ENCODE assay signal across 27 mouse cellular contexts in genomic region chr5:129282826-129283225, GRCm38 (mm10).
DNase-seq lines count a peak whose midpoint lies in the region; ATAC-seq lines count a peak whose summit lies in the region.
"Had no signal": no experiment of that assay in that cellular context is flagged by ENCODE, and none has a peak within 500 bp of the region (broad histone marks: within the 10 kb centered on the region; RNA-seq: fewer than 3 reads in every experiment).

No protein-coding gene starts in this region.

- H3K36me3 ChIP-seq in hindbrain, embryonic 10.5 days: no peaks in the 10 kb centered on the region
- H3K36me3 ChIP-seq in hindbrain, embryonic 16.5 days (ENCODE audit: control insufficient read depth, insufficient read depth, low read length): no peaks in the 10 kb centered on the region
- no peaks in the 10 kb centered on the region for H3K36me3 ChIP-seq in neural tube, embryonic 15.5 days
- no peaks in the 10 kb centered on the region for H3K36me3 ChIP-seq in hindbrain, embryonic 13.5 days
- no peaks in the 10 kb centered on the region for H3K36me3 ChIP-seq in kidney, embryonic 16.5 days (ENCODE audit: insufficient read depth, low read length)
- H3K36me3 ChIP-seq: heart, embryonic 13.5 days; intestine, embryonic 15.5 days; limb, embryonic 12.5 days; liver, embryonic 15.5 days had no signal

- no peak for DNase-seq in hindbrain, embryonic 10.5 days (ENCODE audit: low spot score)
- DNase-seq in neural tube, embryonic 10.5 days (ENCODE audit: extremely low spot score, low spot score): no peak
- no peak for DNase-seq in embryo, embryonic 10.5 days (ENCODE audit: low spot score)
- DNase-seq in gastrocnemius, postnatal 36 days: no peak
- DNase-seq: adrenal gland, postnatal 25 days; cerebellum, adult 18-20 months; cerebellum, postnatal 10 days; forebrain, postnatal 0 days; heart, postnatal 10 days; kidney, adult 8-10 months; kidney, postnatal 14 days; lung, embryonic 14.5 days; lung, postnatal 14 days; right cerebral cortex, postnatal 25 days; thymus, adult 2 months; thymus, postnatal 36 days had no signal

- no peak overlapping the region for H3K4me3 ChIP-seq in hindbrain, embryonic 10.5 days
- H3K4me3 ChIP-seq in hindbrain, embryonic 16.5 days (ENCODE audit: low read length): no peak overlapping the region
- no peak overlapping the region for H3K4me3 ChIP-seq in neural tube, embryonic 15.5 days (replicated peaks)
- H3K4me3 ChIP-seq in hindbrain, embryonic 13.5 days: no peak overlapping the region
- H3K4me3 ChIP-seq in kidney, embryonic 16.5 days (ENCODE audit: low read length): no peak overlapping the region
- H3K4me3 ChIP-seq: erythroblast, embryonic 14.5 days; heart, embryonic 13.5 days; intestine, embryonic 15.5 days; left cerebral cortex, adult 2 months; limb, embryonic 12.5 days; liver, embryonic 15.5 days had no signal

- H3K27me3 ChIP-seq in hindbrain, embryonic 10.5 days (ENCODE audit: insufficient read depth, poor library complexity, severe bottlenecking): peaks cover 14% of the 10 kb centered on the region; the same call in 1 of the 2 replicates
- H3K27me3 ChIP-seq in hindbrain, embryonic 16.5 days (replicated peaks; ENCODE audit: control insufficient read depth, insufficient read depth, low read length): no peaks in the 10 kb centered on the region
- no peaks in the 10 kb centered on the region for H3K27me3 ChIP-seq in neural tube, embryonic 15.5 days (replicated peaks)
- 0 out of 2 replicates have a peak, but pooled peaks cover 3% of the 10 kb centered on the region for H3K27me3 ChIP-seq in hindbrain, embryonic 13.5 days
- no peaks in the 10 kb centered on the region for H3K27me3 ChIP-seq in kidney, embryonic 16.5 days (ENCODE audit: insufficient read depth, low read length)
- H3K27me3 ChIP-seq: CH12.LX; intestine, embryonic 15.5 days; liver, embryonic 15.5 days had no signal

- 33% methylated on average over 5 of the region's 5 CpGs for WGBS in hindbrain, embryonic 10.5 days
- 14% methylated on average over 5 of the region's 5 CpGs for WGBS in hindbrain, embryonic 16.5 days
- WGBS in neural tube, embryonic 15.5 days: 19% methylated on average over 5 of the region's 5 CpGs
- 21% methylated on average over 5 of the region's 5 CpGs for WGBS in hindbrain, embryonic 13.5 days
- WGBS in kidney, embryonic 16.5 days: 15% methylated on average over 5 of the region's 5 CpGs

- intact Hi-C loops in gastrocnemius, postnatal 36 days (cut with DNase I): no loop called here

- peaks cover 43% of the 10 kb centered on the region for H3K4me1 ChIP-seq in hindbrain, embryonic 10.5 days (replicated peaks)
- peaks cover 8% of the 10 kb centered on the region for H3K4me1 ChIP-seq in hindbrain, embryonic 16.5 days (ENCODE audit: control insufficient read depth, insufficient read depth, low read depth, low read length)
- peaks cover 11% of the 10 kb centered on the region for H3K4me1 ChIP-seq in neural tube, embryonic 15.5 days
- peaks cover 32% of the 10 kb centered on the region for H3K4me1 ChIP-seq in hindbrain, embryonic 13.5 days (replicated peaks)
- H3K4me1 ChIP-seq in kidney, embryonic 16.5 days (ENCODE audit: insufficient read depth, low read length): no peaks in the 10 kb centered on the region
- H3K4me1 ChIP-seq: heart, embryonic 13.5 days; intestine, embryonic 15.5 days; limb, embryonic 12.5 days; liver, embryonic 15.5 days had no signal

- no peaks in the 10 kb centered on the region for H3K9me3 ChIP-seq in hindbrain, embryonic 10.5 days
- H3K9me3 ChIP-seq in hindbrain, embryonic 16.5 days (ENCODE audit: control insufficient read depth, low read length): no peaks in the 10 kb centered on the region
- H3K9me3 ChIP-seq in neural tube, embryonic 15.5 days (replicated peaks): no peaks in the 10 kb centered on the region
- no peaks in the 10 kb centered on the region for H3K9me3 ChIP-seq in hindbrain, embryonic 13.5 days
- no peaks in the 10 kb centered on the region for H3K9me3 ChIP-seq in kidney, embryonic 16.5 days (ENCODE audit: low read length)
- H3K9me3 ChIP-seq: heart, embryonic 13.5 days; intestine, embryonic 15.5 days; limb, embryonic 12.5 days; liver, embryonic 15.5 days had no signal

- peak overlapping the region; percentile 36 for H3K27ac ChIP-seq in hindbrain, embryonic 10.5 days
- no peak overlapping the region for H3K27ac ChIP-seq in hindbrain, embryonic 16.5 days (ENCODE audit: low read depth, low read length)
- H3K27ac ChIP-seq in neural tube, embryonic 15.5 days (replicated peaks): 0 out of 2 replicates have a peak overlapping the region, but pooled peaks have one; percentile 14
- H3K27ac ChIP-seq in hindbrain, embryonic 13.5 days: peak overlapping the region; percentile 79
- H3K27ac ChIP-seq in kidney, embryonic 16.5 days (ENCODE audit: low read length): no peak overlapping the region
- H3K27ac ChIP-seq: heart, embryonic 13.5 days; intestine, embryonic 15.5 days; left cerebral cortex, adult 2 months; limb, embryonic 12.5 days; liver, embryonic 15.5 days had no signal

- H3K4me2 ChIP-seq in hindbrain, embryonic 16.5 days (ENCODE audit: low read length): no peak overlapping the region
- no peak overlapping the region for H3K4me2 ChIP-seq in neural tube, embryonic 15.5 days
- H3K4me2 ChIP-seq in hindbrain, embryonic 13.5 days: no peak overlapping the region
- no peak overlapping the region for H3K4me2 ChIP-seq in kidney, embryonic 16.5 days (replicated peaks; ENCODE audit: low read depth, low read length)
- H3K4me2 ChIP-seq: heart, embryonic 13.5 days; intestine, embryonic 15.5 days; limb, embryonic 12.5 days; liver, embryonic 15.5 days; lung, embryonic 14.5 days had no signal

- H3K9ac ChIP-seq in hindbrain, embryonic 16.5 days (ENCODE audit: low read depth, low read length): no peak overlapping the region
- no peak overlapping the region for H3K9ac ChIP-seq in neural tube, embryonic 15.5 days (replicated peaks)
- H3K9ac ChIP-seq in hindbrain, embryonic 13.5 days: no peak overlapping the region
- no peak overlapping the region for H3K9ac ChIP-seq in kidney, embryonic 16.5 days (replicated peaks; ENCODE audit: low read length)
- H3K9ac ChIP-seq: forebrain, postnatal 0 days; heart, embryonic 13.5 days; intestine, embryonic 15.5 days; limb, embryonic 12.5 days; liver, embryonic 15.5 days; lung, embryonic 14.5 days had no signal

- no peak for ATAC-seq in hindbrain, embryonic 16.5 days
- ATAC-seq in neural tube, embryonic 15.5 days (ENCODE audit: low FRiP score): no peak
- ATAC-seq in hindbrain, embryonic 13.5 days (ENCODE audit: low FRiP score): no peak
- ATAC-seq in kidney, embryonic 16.5 days (ENCODE audit: low FRiP score, low TSS enrichment): no peak
- ATAC-seq: forebrain, postnatal 0 days; intestine, embryonic 15.5 days had no signal

Comparison
In these comparisons a context has a peak if more than half of its experiments do, and no peak if none do; other contexts are left out.
1. H3K27ac ChIP-seq: peak in hindbrain, embryonic 10.5 days (single experiment), neural tube, embryonic 15.5 days (single experiment) and hindbrain, embryonic 13.5 days (single experiment); none in hindbrain, embryonic 16.5 days (single experiment) and kidney, embryonic 16.5 days (single experiment).